Mouse (Mus musculus): ENCODE data around the gene Ndrg2.

- no peak for TF ChIP-seq CTCF (conservative IDR thresholded peaks at IDR 0.05; ENCODE audit: low read length)
- TF ChIP-seq NANOG (IDR thresholded peaks at IDR 0.05; ENCODE audit: borderline replicate concordance, low read length), result no peak
- no peak for TF ChIP-seq POU5F1 (IDR thresholded peaks at IDR 0.05; ENCODE audit: borderline replicate concordance, low read length)
Observed at GRCm38 (mm10) chr14:51915030-51915429, 1.1 kb upstream of the Ndrg2 start.
